Mouse (Mus musculus): Measurements from ENCODE around the gene Gpr18. TPM values are rescaled to one million over a fixed set of nuclear protein-coding genes. Genes with fewer than 3 reads are reported as not detected.

The Gpr18 gene
- polyA plus RNA-seq, 1 experiment from 2014 or later = 0.42 TPM

DNA sequence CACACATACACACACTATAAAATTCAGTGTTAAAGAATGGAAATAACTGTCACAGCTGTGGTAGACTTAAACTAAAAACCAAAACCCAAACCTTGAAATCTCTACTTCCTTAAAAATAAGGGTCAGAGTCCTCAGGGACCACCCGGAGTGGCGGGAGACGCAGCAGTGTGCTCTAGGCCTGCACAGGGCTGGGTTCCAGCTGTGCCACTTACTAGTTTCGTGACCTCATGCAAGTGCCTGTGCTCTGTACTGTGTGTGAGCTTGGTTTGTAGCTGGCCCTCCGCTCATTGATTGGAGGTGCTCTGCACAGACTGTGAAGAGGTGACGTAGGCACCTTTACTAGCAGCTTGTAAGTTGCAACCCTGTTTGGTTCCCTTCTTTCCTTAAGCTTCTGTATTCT, 5.7 kb downstream of the Gpr18 start:
- ATAC-seq (replicated peaks; ENCODE audit: insufficient number of reproducible peaks, low FRiP score, low TSS enrichment) = no peak
- H3K4me1 ChIP-seq (ENCODE audit: control insufficient read depth, insufficient read depth, low read length) = no peaks in the 10 kb centered on the region; the same call in 1 of the 2 replicates
- H3K9me3 ChIP-seq (replicated peaks; ENCODE audit: control insufficient read depth, low read length) = no peaks in the 10 kb centered on the region
- peaks cover 5% of the 10 kb centered on the region; the same call in 1 of the 2 replicates for H3K36me3 ChIP-seq (ENCODE audit: control insufficient read depth, insufficient read depth, low read length)
- no peak overlapping the region for H3K4me2 ChIP-seq
- 89% methylated on average over 6 of the region's 6 CpGs for WGBS (ENCODE audit: insufficient replicate concordance)
- H3K9ac ChIP-seq (ENCODE audit: low read depth, low read length) = no peak overlapping the region
- H3K4me3 ChIP-seq (ENCODE audit: low read depth, low read length) = no peak overlapping the region
- H3K27ac ChIP-seq (ENCODE audit: low read depth, low read length) = no peak overlapping the region
- H3K27me3 ChIP-seq (ENCODE audit: control insufficient read depth, insufficient read depth, low read length) = no peaks in the 10 kb centered on the region

- Histone ChIP-seq H3K9ac (ENCODE audit: low read depth, low read length) (no peak overlapping the region), H3K4me2 (no peak overlapping the region), H3K4me1 (ENCODE audit: control insufficient read depth, insufficient read depth, low read length) (peaks cover 12% of the 10 kb centered on the region), H3K27ac (ENCODE audit: low read depth, low read length) (no peak overlapping the region), H3K36me3 (ENCODE audit: control insufficient read depth, insufficient read depth, low read length) (peaks cover 5% of the 10 kb centered on the region; the same call in 1 of the 2 replicates), H3K4me3 (ENCODE audit: low read depth, low read length) (no peak overlapping the region), H3K9me3 (replicated peaks; ENCODE audit: control insufficient read depth, low read length) (no peaks in the 10 kb centered on the region), H3K27me3 (ENCODE audit: control insufficient read depth, insufficient read depth, low read length) (no peaks in the 10 kb centered on the region)
- no peak for ATAC-seq (replicated peaks; ENCODE audit: insufficient number of reproducible peaks, low FRiP score, low TSS enrichment)
- 87% methylated on average over 11 of the region's 11 CpGs for WGBS (ENCODE audit: insufficient replicate concordance)
Measured at GRCm38 (mm10) chr14:121906992-121907681, 8.4 kb downstream of the Gpr18 start.

DNA sequence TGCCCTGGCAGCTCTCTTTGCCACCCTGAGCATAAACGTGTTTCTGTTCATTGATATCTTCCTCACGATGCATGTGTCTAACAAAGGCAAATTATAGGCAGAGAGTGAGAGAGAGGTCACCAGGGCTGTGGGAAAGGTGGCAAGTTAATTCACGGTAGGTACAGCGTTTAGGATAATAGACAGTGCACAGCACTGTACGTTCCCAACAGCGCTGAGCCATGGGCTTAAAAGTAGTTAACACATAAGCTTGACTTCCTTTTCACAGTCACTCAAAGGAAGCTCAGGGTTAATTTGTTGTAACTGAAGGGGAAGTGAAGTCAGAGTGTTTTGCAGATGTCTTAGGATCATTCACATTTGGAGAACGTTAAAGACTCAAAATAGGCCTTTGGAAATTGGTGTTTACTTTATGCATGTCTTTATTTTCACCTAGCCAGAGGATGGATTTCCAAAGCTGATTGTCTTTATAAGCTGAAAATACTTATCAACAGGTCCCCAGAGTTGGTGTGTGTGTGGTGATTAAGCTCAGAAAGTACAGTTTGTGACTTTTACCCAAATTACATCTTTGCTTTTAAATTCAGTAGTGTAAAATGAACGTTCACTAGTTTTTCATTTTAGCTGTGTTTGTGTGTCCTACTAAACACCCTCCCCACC, 9.1 kb downstream of the Gpr18 start:
- no peak overlapping the region for H3K9ac ChIP-seq (ENCODE audit: low read depth, low read length)
- peaks cover 12% of the 10 kb centered on the region for H3K4me1 ChIP-seq (ENCODE audit: control insufficient read depth, insufficient read depth, low read length)
- peaks cover 5% of the 10 kb centered on the region; the same call in 1 of the 2 replicates for H3K36me3 ChIP-seq (ENCODE audit: control insufficient read depth, insufficient read depth, low read length)
- ATAC-seq (replicated peaks; ENCODE audit: insufficient number of reproducible peaks, low FRiP score, low TSS enrichment) = no peak
- no peak overlapping the region for H3K4me3 ChIP-seq (ENCODE audit: low read depth, low read length)
- no peak overlapping the region for H3K27ac ChIP-seq (ENCODE audit: low read depth, low read length)
- no peaks in the 10 kb centered on the region for H3K27me3 ChIP-seq (ENCODE audit: control insufficient read depth, insufficient read depth, low read length)
- H3K4me2 ChIP-seq = no peak overlapping the region
- WGBS (ENCODE audit: insufficient replicate concordance) = 84% methylated on average over 8 of the region's 8 CpGs
- H3K9me3 ChIP-seq (replicated peaks; ENCODE audit: control insufficient read depth, low read length) = no peaks in the 10 kb centered on the region

DNA sequence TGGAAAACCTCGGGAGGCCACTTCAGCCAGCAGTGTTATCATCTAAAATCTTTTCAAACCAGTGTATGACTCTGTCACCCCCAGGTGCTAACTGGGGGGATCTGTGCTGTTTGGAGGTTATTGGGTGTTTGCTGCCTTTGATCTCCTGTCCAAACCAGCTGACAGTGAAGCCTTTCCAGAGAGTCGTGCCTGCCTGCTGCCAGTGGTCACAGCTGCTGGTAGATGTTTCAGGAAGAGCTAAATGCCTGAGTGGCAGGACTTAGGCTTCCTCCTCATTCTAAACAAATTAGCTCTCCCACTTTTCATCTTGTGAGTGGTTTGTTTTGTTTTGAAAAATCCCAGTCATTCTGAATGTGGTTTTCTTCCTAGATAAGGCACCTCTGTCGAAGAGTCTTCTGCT, 10.8 kb downstream of the Gpr18 start:
- Histone ChIP-seq H3K4me2 (no peak overlapping the region), H3K9me3 (replicated peaks; ENCODE audit: control insufficient read depth, low read length) (no peaks in the 10 kb centered on the region), H3K27me3 (ENCODE audit: control insufficient read depth, insufficient read depth, low read length) (no peaks in the 10 kb centered on the region), H3K4me1 (ENCODE audit: control insufficient read depth, insufficient read depth, low read length) (peaks cover 13% of the 10 kb centered on the region), H3K9ac (ENCODE audit: low read depth, low read length) (no peak overlapping the region), H3K27ac (ENCODE audit: low read depth, low read length) (no peak overlapping the region), H3K36me3 (ENCODE audit: control insufficient read depth, insufficient read depth, low read length) (peaks cover 5% of the 10 kb centered on the region; the same call in 1 of the 2 replicates), H3K4me3 (ENCODE audit: low read depth, low read length) (no peak overlapping the region)
- ATAC-seq (replicated peaks; ENCODE audit: insufficient number of reproducible peaks, low FRiP score, low TSS enrichment) = no peak
- 12% methylated on average over 3 of the region's 3 CpGs for WGBS (ENCODE audit: insufficient replicate concordance)

DNA sequence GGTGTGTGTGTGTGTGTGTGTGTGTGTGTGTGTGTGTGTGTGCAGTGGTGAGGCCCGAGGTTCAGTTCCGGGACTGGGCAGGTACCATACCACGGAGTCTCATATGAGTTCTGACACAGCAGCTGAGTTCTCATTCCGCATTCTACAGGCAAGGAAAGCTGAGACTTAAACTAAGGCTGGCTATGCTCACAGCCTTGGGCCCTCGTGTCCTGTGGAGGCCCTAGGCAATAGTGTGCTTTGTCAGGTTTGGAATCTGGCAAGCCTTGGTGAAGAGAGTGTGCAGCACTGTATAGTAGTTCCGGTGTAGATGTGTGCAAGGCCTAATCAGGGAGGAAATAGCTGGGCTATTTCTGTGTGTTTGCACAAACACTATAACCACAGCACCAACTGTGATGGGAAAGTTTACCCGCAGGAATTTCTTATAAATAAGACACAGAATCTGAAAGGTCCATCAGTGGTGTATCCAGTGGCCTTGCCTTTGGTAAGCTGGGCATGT, 12.2 kb downstream of the Gpr18 start:
- H3K9ac ChIP-seq (ENCODE audit: low read depth, low read length) = no peak overlapping the region
- no peak for ATAC-seq (replicated peaks; ENCODE audit: insufficient number of reproducible peaks, low FRiP score, low TSS enrichment)
- H3K4me3 ChIP-seq (ENCODE audit: low read depth, low read length) = no peak overlapping the region
- H3K36me3 ChIP-seq (ENCODE audit: control insufficient read depth, insufficient read depth, low read length) = peaks cover 2% of the 10 kb centered on the region; the same call in 1 of the 2 replicates
- H3K4me1 ChIP-seq (ENCODE audit: control insufficient read depth, insufficient read depth, low read length) = peaks cover 25% of the 10 kb centered on the region
- no peak overlapping the region for H3K4me2 ChIP-seq
- no peaks in the 10 kb centered on the region for H3K9me3 ChIP-seq (replicated peaks; ENCODE audit: control insufficient read depth, low read length)
- WGBS (ENCODE audit: insufficient replicate concordance) = 84% methylated on average over 7 of the region's 7 CpGs
- no peak overlapping the region for H3K27ac ChIP-seq (ENCODE audit: low read depth, low read length)
- H3K27me3 ChIP-seq (ENCODE audit: control insufficient read depth, insufficient read depth, low read length) = no peaks in the 10 kb centered on the region

DNA sequence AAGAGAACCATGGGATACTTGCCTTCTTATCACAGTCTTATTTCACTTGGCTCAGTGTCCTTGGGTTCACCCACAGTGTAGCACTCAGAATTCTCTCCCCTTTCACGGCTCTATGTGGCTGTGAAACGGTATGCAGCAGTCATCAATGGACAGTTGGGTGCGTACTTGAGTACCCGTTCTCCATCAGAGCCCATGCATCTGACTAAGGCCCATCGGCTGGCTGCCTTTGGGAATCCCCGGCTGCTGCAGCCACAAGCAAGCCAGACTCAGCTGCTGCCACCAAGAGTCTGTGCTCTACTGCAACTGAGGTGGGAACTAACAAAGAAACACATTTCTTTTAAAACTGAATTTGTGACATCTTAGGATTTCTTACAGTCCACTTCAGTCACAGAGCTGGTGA, 14.1 kb downstream of the Gpr18 start:
- 78% methylated on average over 6 of the region's 6 CpGs for WGBS (ENCODE audit: insufficient replicate concordance)
- Histone ChIP-seq H3K9me3 (replicated peaks; ENCODE audit: control insufficient read depth, low read length) (no peaks in the 10 kb centered on the region), H3K4me2 (no peak overlapping the region), H3K9ac (ENCODE audit: low read depth, low read length) (no peak overlapping the region), H3K36me3 (ENCODE audit: control insufficient read depth, insufficient read depth, low read length) (no peaks in the 10 kb centered on the region), H3K27me3 (ENCODE audit: control insufficient read depth, insufficient read depth, low read length) (no peaks in the 10 kb centered on the region), H3K4me3 (ENCODE audit: low read depth, low read length) (no peak overlapping the region), H3K4me1 (ENCODE audit: control insufficient read depth, insufficient read depth, low read length) (peaks cover 25% of the 10 kb centered on the region), H3K27ac (ENCODE audit: low read depth, low read length) (no peak overlapping the region)
- ATAC-seq (replicated peaks; ENCODE audit: insufficient number of reproducible peaks, low FRiP score, low TSS enrichment) = no peak

DNA sequence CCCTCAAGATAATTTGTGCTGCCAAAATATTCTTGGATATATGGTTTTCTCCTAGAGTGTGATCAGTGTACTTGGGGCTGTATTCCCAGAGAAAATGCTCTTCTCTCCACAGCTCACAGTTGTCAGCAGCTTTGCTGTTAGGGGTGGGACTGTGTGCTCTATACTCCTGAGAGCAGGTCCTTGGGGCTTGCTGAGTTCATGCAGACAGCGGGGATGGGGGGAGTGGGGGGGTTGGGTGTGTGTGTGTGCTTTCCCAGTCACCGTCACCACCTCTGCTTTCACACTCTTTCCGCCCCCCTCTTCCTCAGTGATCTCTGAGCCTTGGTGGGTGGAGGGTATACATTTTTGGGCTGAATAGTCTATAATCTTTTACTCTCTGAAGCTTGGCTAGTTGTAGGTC, 16.5 kb downstream of the Gpr18 start:
- Histone ChIP-seq H3K4me3 (ENCODE audit: low read depth, low read length) (no peak overlapping the region), H3K4me2 (no peak overlapping the region), H3K9ac (ENCODE audit: low read depth, low read length) (no peak overlapping the region), H3K4me1 (ENCODE audit: control insufficient read depth, insufficient read depth, low read length) (peaks cover 20% of the 10 kb centered on the region), H3K27ac (ENCODE audit: low read depth, low read length) (no peak overlapping the region), H3K27me3 (ENCODE audit: control insufficient read depth, insufficient read depth, low read length) (no peaks in the 10 kb centered on the region), H3K36me3 (ENCODE audit: control insufficient read depth, insufficient read depth, low read length) (no peaks in the 10 kb centered on the region), H3K9me3 (replicated peaks; ENCODE audit: control insufficient read depth, low read length) (no peaks in the 10 kb centered on the region)
- 52% methylated on average over 3 of the region's 3 CpGs for WGBS (ENCODE audit: insufficient replicate concordance)
- ATAC-seq (replicated peaks; ENCODE audit: insufficient number of reproducible peaks, low FRiP score, low TSS enrichment) = 0 out of 2 replicates have a peak, but pooled peaks have one; percentile 18

- Histone ChIP-seq H3K4me1 (ENCODE audit: control insufficient read depth, insufficient read depth, low read length) (peaks cover 18% of the 10 kb centered on the region), H3K27me3 (ENCODE audit: control insufficient read depth, insufficient read depth, low read length) (no peaks in the 10 kb centered on the region), H3K9ac (ENCODE audit: low read depth, low read length) (no peak overlapping the region), H3K9me3 (replicated peaks; ENCODE audit: control insufficient read depth, low read length) (no peaks in the 10 kb centered on the region), H3K27ac (ENCODE audit: low read depth, low read length) (no peak overlapping the region), H3K4me3 (ENCODE audit: low read depth, low read length) (no peak overlapping the region), H3K36me3 (ENCODE audit: control insufficient read depth, insufficient read depth, low read length) (no peaks in the 10 kb centered on the region), H3K4me2 (no peak overlapping the region)
- 83% methylated on average over 11 of the region's 11 CpGs for WGBS (ENCODE audit: insufficient replicate concordance)
- ATAC-seq (replicated peaks; ENCODE audit: insufficient number of reproducible peaks, low FRiP score, low TSS enrichment) = no peak
Measured at GRCm38 (mm10) chr14:121898509-121898908, 17.1 kb downstream of the Gpr18 start.

Data from heart, embryonic 11.5 days (tissue).